Mouse (Mus musculus) layer of hippocampus, postnatal 14 days (tissue): ENCODE data around the gene Ppcs. TPM values are rescaled to one million over a fixed set of nuclear protein-coding genes. Genes with fewer than 3 reads are reported as not detected.

Experiments used
- DNase-seq, 2 experiments: peaks; one replicate each; pipeline ENCODE4 v3.0.0; 2021 to 2022; ENCODE audit warnings: low spot score in 2 of 2, mixed read lengths in 1 of 2
- total RNA-seq, 2 experiments: library from RNA; stranded (reverse); gene quantifications; 2 replicates each; pipeline ENCODE4 v1.2.3; 2021

Ppcs gene
- total RNA-seq, 2 experiments from 2014 or later = 4.6 to 6.8 TPM

DNA sequence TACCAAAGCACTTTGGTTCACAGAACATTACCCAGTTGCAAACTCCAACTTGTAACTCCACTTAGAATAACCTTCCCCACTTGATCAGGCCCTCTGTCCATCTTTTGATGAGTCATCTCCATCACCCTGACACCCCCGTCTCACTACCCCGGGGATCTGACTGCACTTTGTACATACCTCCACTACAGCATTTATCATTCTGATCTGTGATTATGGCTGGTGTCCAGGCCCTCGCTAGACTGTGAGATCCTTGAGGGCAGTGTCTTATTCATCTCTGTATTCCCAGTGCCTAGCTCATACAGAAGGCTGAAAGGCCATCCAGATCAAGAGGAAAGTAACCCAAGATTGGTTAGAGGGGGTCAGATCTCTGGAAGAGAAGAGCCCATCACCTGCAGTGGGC is 1.0 kb downstream of the Ppcs start:
- no peak for DNase-seq

- no peak for DNase-seq
These were observed 4.3 kb downstream of the Ppcs start for GRCm38 (mm10) chr4:119417894-119418293.

- DNase-seq = no peak
These were observed 5.0 kb downstream of the Ppcs start for GRCm38 (mm10) chr4:119417270-119417669.

- DNase-seq = peak; percentile 90 to 97
These were observed 7.0 kb downstream of the Ppcs start, which contains the start of gene Ccdc30 for GRCm38 (mm10) chr4:119415072-119415753. Ccdc30 (minus strand) TSS chr4:119415521.

DNA sequence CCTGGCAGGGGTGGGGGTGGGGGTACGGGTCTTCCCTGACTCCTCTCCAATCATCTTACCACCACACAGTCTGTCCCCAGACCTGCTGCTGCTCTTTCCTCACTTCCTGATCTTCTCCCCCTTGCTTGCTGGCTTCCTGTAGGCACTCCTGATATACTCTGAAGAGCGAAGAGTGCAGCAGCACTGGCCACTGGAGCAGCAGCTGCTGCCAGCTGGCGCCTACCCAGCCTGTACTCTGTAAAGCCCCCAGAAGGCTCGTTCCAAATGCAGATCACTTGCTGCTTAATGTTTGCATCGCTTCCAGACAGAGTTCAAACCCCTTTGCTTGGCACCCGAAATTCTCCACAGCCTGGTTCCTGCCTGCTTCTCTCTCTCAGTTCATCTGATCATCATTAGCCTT is 9.4 kb downstream of the Ppcs start:
- no peak for DNase-seq

- DNase-seq = no peak
These were observed 10.2 kb downstream of the Ppcs start for GRCm38 (mm10) chr4:119411877-119412650.

- no peak for DNase-seq
These were observed 18.8 kb downstream of the Ppcs start for GRCm38 (mm10) chr4:119403431-119403830.

- DNase-seq = no peak
These were observed 21.3 kb downstream of the Ppcs start for GRCm38 (mm10) chr4:119400896-119401295.

DNA sequence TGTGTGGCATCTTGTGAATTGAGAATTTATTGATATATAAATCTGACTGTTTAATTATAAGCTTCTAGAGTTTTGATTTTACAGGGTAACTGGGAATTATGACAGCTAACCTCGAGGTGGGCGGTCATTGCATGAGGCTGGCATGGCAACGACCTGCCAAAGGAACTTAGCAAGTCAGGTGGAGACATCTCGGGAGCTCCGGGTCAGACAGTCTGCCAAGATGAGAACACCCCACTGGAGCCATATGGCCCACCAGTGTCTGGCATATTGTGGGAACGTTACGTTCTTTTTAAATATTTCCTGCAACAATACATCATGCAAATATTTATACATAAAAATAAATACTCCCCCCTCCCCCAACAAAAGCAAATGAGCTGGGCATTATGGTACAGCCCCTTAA is 23.5 kb downstream of the Ppcs start:
- no peak for DNase-seq

DNA sequence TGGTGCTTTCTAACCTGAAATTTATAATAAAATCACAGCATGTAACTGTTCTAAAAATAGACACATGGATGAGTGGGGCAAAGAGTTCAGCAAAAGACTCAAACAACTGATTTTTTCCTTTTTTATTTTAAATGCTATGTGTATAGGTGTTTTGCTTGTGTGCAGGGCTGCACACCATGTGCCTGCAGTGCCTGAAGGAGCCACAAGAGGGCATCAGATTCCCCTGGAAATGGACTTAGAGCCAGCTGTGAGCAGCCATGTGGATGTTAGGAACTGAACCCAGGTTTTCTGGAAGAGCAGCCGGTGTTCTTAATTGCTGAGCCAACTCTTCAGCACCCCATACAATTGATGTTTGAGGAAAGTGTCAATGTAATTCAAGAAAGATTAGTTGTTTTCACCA is 31.9 kb downstream of the Ppcs start:
- DNase-seq = no peak

- DNase-seq = no peak
These were observed 33.0 kb downstream of the Ppcs start for GRCm38 (mm10) chr4:119389184-119389583.

DNA sequence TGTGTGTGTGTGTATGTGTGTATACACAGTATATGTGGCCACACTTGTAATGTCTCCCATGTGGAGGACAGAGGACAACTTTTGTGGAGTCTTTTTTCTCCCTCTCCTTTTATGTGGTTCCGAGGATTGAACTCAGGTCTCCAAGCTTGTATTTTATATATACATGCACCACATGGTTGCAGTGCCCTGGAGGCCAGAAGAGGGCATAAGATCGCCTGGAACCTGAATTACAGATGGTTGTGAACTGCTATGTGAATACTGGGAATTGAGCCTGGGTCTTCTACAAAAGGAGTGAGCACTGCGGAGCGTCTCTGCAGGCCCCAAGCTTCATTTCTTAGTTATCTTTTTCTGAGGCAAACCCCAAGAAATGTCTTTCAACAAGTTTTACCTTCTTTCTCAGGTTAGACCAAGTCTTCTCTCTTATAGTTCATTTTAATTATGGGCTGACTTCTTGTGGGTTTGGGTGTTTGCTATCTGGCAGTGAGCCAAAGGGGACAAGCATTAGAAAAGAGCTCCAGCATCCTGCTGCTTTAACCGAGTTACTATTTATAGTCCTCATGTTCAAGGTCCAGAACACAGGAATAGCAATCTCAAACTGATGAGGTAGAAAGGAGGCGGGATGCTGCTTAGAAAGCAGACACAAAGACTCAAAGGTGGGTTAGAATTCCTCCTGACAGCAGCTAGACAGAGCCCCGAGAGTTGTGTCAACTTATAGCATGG is 40.6 kb downstream of the Ppcs start:
- no peak for DNase-seq

DNA sequence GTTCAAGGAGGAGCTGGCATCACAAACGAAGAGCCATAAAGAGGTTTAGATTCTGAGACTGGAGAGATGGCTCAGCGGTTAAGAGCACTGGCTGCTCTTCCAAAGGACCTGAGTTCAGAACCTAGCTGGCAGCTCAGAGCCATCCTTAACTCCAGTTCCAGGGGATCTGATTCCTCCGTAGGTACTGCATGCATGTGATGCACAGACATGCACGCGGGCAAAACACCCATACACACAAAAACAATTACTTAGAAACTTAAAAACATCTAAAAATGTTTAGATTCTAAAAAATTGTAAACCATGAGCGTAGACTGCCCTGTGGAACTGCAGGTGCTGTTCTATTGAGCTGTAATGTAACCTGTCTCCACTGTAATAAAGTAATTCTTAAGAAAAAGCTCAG is 52.8 kb downstream of the Ppcs start:
- no peak for DNase-seq

Other genes with a start within 250 kb of the Ppcs start
- 10 to 100 TPM in 1 of 2 experiments, 1 to 10 TPM in 1; 7.3 to 11.0 TPM for gene Zfp691, start 248.2 kb downstream of the Ppcs start, total RNA-seq
- gene Ermap, start 232.4 kb downstream of the Ppcs start, total RNA-seq = under 1 TPM; 0.28 to 0.31 TPM
- 10 to 100 TPM; 21.1 to 25.3 TPM for gene Svbp, start 227.1 kb downstream of the Ppcs start, total RNA-seq
- gene Tmem269, start 204.2 kb downstream of the Ppcs start, total RNA-seq = under 1 TPM; 0.30 to 0.45 TPM
- 10 to 100 TPM; 32.4 to 33.2 TPM for gene AU022252, start 189.7 kb downstream of the Ppcs start, total RNA-seq
- gene P3h1, start 189.5 kb downstream of the Ppcs start, total RNA-seq = 1 to 10 TPM; 9.4 to 9.5 TPM
- gene Cldn19, start 167.0 kb downstream of the Ppcs start, total RNA-seq = 1 to 10 TPM in 1 of 2 experiments, under 1 TPM in 1; 0.79 to 1.9 TPM
- 100 to 1,000 TPM; 465 to 518 TPM for gene Ybx1, start 127.8 kb downstream of the Ppcs start, total RNA-seq
- 10 to 100 TPM; 19.9 to 20.7 TPM for gene Ppih, start 101.9 kb downstream of the Ppcs start, total RNA-seq
- gene Ccdc30, start 6.9 kb downstream of the Ppcs start, total RNA-seq = 10 to 100 TPM; 22.0 to 23.4 TPM
- gene Zmynd12, start 394 bp upstream of the Ppcs start, total RNA-seq = under 1 TPM; 0.51 to 0.69 TPM
- 10 to 100 TPM; 19.5 to 21.4 TPM for gene Rimkla, start 70.2 kb upstream of the Ppcs start, total RNA-seq
- 10 to 100 TPM; 69.3 to 77.3 TPM for gene Foxj3, start 114.6 kb upstream of the Ppcs start, total RNA-seq
- 10 to 100 TPM; 30.4 to 34.4 TPM for gene Frg2f1, start 117.1 kb upstream of the Ppcs start, total RNA-seq
- gene Guca2a, start 215.3 kb upstream of the Ppcs start, total RNA-seq = not detected
- gene Guca2b, start 236.5 kb upstream of the Ppcs start, total RNA-seq = not detected